10 mouse cellular contexts compared by ENCODE assay signal in the genomic region with DNA sequence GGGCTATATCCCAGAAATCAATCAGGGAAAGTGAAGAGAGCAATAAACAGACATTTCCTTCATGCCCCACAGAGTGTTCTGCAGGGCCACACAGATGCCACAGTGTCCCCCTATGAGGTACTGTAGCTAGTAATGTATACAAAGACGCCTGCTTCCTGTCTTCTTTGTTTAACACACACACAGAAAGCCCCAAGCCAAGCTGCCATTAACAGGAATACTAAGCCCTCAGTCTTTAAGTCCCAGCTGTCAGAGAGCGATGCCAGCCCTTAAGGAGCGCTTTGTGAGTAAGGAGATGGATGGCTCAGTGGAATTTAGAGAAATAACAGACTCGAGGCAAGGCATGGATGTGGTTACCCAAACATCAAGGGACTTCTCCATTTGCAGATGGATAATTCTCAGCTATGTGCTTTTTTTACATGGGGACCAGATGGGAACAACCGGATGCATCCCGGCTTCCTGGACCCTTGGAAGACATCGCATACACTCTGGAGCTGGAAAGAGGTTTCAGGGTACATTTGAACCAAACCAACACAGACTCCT. TPM values are rescaled to one million over a fixed set of nuclear protein-coding genes. Genes with fewer than 3 reads are reported as not detected.
A peak's percentile ranks its signal among the peaks of the same experiment; 100 is the strongest.
DNase-seq lines count a peak whose midpoint lies in the region; ATAC-seq lines count a peak whose summit lies in the region.
"Had no signal": no experiment of that assay in that cellular context is flagged by ENCODE, and none has a peak within 500 bp of the region (broad histone marks: within the 10 kb centered on the region; RNA-seq: fewer than 3 reads in every experiment).

No protein-coding gene starts in this region.

- H3K36me3 ChIP-seq in hindbrain, embryonic 12.5 days, result no peaks in the 10 kb centered on the region
- H3K36me3 ChIP-seq in midbrain, embryonic 16.5 days (ENCODE audit: control insufficient read depth, insufficient read depth, low read length), result no peaks in the 10 kb centered on the region

- peak; percentile 15 to 18 for DNase-seq in cerebellum, postnatal 10 days
- DNase-seq in cerebellum, adult 8-10 months, result no peak
- peak; percentile 73 for DNase-seq in embryo, embryonic 10.5 days (ENCODE audit: low spot score)
- no peak for DNase-seq in T-cell, adult 2 months (ENCODE audit: low spot score)
- no peak for DNase-seq in cerebellum, adult 18-20 months
- DNase-seq: heart, adult 18-20 months had no signal

- peak overlapping the region; percentile 24; the same call in 1 of the 2 replicates for H3K27ac ChIP-seq in hindbrain, embryonic 12.5 days
- H3K27ac ChIP-seq in midbrain, embryonic 16.5 days (ENCODE audit: low read length), result no peak overlapping the region

- H3K27me3 ChIP-seq in hindbrain, embryonic 12.5 days, result no peaks in the 10 kb centered on the region
- no peaks in the 10 kb centered on the region for H3K27me3 ChIP-seq in midbrain, embryonic 16.5 days (ENCODE audit: control insufficient read depth, insufficient read depth, low read depth, low read length)

- no peak overlapping the region for H3K4me3 ChIP-seq in hindbrain, embryonic 12.5 days
- no peak overlapping the region for H3K4me3 ChIP-seq in midbrain, embryonic 16.5 days (ENCODE audit: low read depth, low read length)

- peak; percentile 58 for ATAC-seq in hindbrain, embryonic 12.5 days (ENCODE audit: low FRiP score)
- ATAC-seq in midbrain, embryonic 16.5 days, result 0 out of 2 replicates have a peak, but pooled peaks have one; percentile 32
- ATAC-seq in activated CD4-positive, CD25-positive, alpha-beta regulatory T cell, adult 4 months, result no peak

- H3K9ac ChIP-seq in hindbrain, embryonic 12.5 days, result no peak overlapping the region
- no peak overlapping the region for H3K9ac ChIP-seq in midbrain, embryonic 16.5 days (ENCODE audit: low read depth, low read length)

- H3K4me2 ChIP-seq in hindbrain, embryonic 12.5 days (replicated peaks), result no peak overlapping the region
- H3K4me2 ChIP-seq in midbrain, embryonic 16.5 days (ENCODE audit: low read length), result no peak overlapping the region

- no peaks in the 10 kb centered on the region for H3K9me3 ChIP-seq in hindbrain, embryonic 12.5 days (replicated peaks)
- H3K9me3 ChIP-seq in midbrain, embryonic 16.5 days (replicated peaks; ENCODE audit: control insufficient read depth, low read length, poor library complexity, severe bottlenecking), result no peaks in the 10 kb centered on the region

- WGBS in hindbrain, embryonic 12.5 days, result 40% methylated on average over 7 of the region's 7 CpGs
- 47% methylated on average over 7 of the region's 7 CpGs for WGBS in midbrain, embryonic 16.5 days

- peaks cover 9% of the 10 kb centered on the region; the same call in 1 of the 2 replicates for H3K4me1 ChIP-seq in hindbrain, embryonic 12.5 days
- 0 out of 2 replicates have a peak, but pooled peaks cover 2% of the 10 kb centered on the region for H3K4me1 ChIP-seq in midbrain, embryonic 16.5 days (ENCODE audit: control insufficient read depth, insufficient read depth, low read length)

RNA-seq across cellular contexts. Expression of gene Pgm5, which starts 16.6 kb away (rescaled TPM):
- polyA plus RNA-seq in hindbrain, embryonic 12.5 days (2016; fragmentation: Nextera tagmentation; extraction: Ambion mirVana), result 1.6 and 1.9 TPM in 2 replicates
- polyA plus RNA-seq in midbrain, embryonic 16.5 days (2015; fragmentation: Nextera tagmentation; extraction: Ambion mirVana), result 0.63 and 0.83 TPM in 2 replicates
- not detected for polyA plus RNA-seq in activated CD4-positive, CD25-positive, alpha-beta regulatory T cell, adult 4 months (2017; shearing (Covaris generic))

RNA-seq across cellular contexts. Expression of gene Gm10053, which starts 30.4 kb away (rescaled TPM):
- polyA plus RNA-seq in hindbrain, embryonic 12.5 days (2016; fragmentation: Nextera tagmentation; extraction: Ambion mirVana), result 182 and 202 TPM in 2 replicates
- polyA plus RNA-seq in midbrain, embryonic 16.5 days (2015; fragmentation: Nextera tagmentation; extraction: Ambion mirVana), result 243 and 260 TPM in 2 replicates
- polyA plus RNA-seq in activated CD4-positive, CD25-positive, alpha-beta regulatory T cell, adult 4 months (2017; shearing (Covaris generic)), result 100 to 1,000 TPM; 242 to 258 TPM

RNA-seq across cellular contexts. Expression of gene Foxd4, which starts 55.9 kb away (rescaled TPM):
- 0.20 and 0.87 TPM in 2 replicates for polyA plus RNA-seq in hindbrain, embryonic 12.5 days (2016; fragmentation: Nextera tagmentation; extraction: Ambion mirVana)
- 0.15 and 0.21 TPM in 2 replicates for polyA plus RNA-seq in midbrain, embryonic 16.5 days (2015; fragmentation: Nextera tagmentation; extraction: Ambion mirVana)
- not detected for polyA plus RNA-seq in activated CD4-positive, CD25-positive, alpha-beta regulatory T cell, adult 4 months (2017; shearing (Covaris generic))
- polyA plus RNA-seq: urinary bladder, adult 2 months had no signal

Comparison
In these comparisons a context has a peak if more than half of its experiments do, and no peak if none do; other contexts are left out.
1. DNase-seq: peak in cerebellum, postnatal 10 days (2 of 2) and embryo, embryonic 10.5 days (single experiment); none in cerebellum, adult 8-10 months (single experiment), T-cell, adult 2 months (single experiment) and cerebellum, adult 18-20 months (0 of 2).